Mouse (Mus musculus): ENCODE data around the gene Tpm4.

The Tpm4 gene

DNA sequence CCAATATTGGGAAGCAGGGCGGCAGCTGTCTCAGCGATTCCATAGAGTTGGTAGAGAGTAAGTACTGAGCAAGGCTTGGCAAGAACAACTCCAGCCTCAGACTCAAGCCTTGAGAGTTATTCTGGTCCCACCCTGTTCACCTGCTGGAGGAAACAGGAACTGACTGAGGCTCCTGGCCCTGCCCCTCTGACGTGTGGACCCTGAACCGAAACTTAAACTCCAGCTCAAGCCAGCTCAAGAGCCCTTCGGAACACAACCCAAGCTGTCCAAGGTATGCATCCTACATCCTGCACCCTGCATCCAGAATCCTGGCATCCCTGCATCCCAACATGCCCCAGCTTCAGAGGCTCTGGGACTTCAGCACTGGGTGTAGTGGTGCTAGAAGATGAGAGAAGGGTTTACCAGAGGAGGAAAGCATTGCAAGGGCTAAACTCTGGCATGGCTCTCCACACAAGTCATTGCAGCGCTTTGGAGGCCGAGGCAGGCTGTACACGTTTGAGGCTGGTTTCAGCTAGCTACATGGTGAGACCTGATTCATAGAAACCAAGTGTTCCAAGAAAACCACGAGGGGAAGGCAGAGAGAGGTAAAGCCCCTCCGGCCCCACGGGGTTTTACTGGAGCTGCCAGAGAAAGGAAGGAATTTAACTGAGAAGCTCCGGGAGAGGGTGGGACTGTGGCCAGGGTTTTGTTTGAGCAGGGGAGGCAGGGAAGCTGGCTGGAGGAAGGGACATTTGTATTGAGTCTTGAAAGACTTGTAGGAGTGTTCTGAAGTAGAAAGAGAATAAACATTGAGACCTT is 54.8 kb downstream of the Tpm4 start, which contains the start of gene Hsh2d:
Gene Hsh2d (plus strand): TSS at position 222 of the 798 bp plus-strand sequence.
- DNase-seq (ENCODE audit: extremely low read depth, low read depth), result no peak

DNA sequence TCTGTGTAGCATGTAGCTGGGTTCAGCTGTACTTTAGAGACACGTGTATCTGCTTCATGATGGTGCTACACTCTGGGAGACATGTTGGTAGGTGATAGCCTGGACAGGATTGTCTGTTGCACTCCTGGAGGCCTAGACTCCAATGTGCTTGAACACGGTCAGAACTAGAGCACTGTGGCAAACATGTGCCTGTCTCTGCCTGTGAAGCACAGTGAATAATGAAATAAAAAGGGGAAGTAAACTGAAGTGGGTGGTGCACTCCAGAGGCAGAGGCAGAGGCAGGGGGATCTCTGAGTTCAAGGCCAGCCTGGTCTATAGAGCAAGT is 55.4 kb downstream of the Tpm4 start:
- no peak for DNase-seq (ENCODE audit: extremely low read depth, low read depth)

- no peak for DNase-seq (ENCODE audit: extremely low read depth, low read depth)
Observed at GRCm38 (mm10) chr8:72192065-72192464, 57.3 kb downstream of the Tpm4 start.

GRCm38 (mm10) chr8:72197997-72198396 is 63.2 kb downstream of the Tpm4 start:
- DNase-seq (ENCODE audit: extremely low read depth, low read depth), result no peak
